Mouse (Mus musculus): Measurements from ENCODE around the gene Serpina12. TPM values are rescaled to one million over a fixed set of nuclear protein-coding genes. Genes with fewer than 3 reads are reported as not detected.

Gene Serpina12
- polyA plus RNA-seq (2015; fragmentation: Nextera tagmentation; extraction: Ambion mirVana): not detected in 2 replicates

DNA sequence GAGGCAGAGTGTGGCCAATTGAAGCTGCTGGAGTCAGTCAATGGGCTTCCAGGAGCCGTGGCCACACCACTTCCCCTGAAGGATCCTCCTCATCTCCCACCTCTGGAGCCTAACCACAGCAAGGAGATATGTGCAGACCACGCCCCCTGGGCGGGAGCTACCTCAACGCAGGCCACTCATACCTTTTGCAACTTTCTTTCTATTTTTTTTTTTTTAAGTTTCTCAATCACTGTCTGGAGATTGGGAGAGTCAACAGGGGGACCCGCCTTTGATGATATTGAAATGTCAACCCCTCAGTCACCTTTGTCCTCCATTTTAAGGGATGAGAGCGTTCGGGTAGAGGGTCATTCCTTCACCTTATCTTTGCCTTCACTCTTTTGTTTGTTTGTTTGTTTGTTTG, at the start of gene Serpina12:
Serpina12 (minus strand) TSS at position 101 of the 400 bp plus-strand sequence.
- H3K36me3 ChIP-seq: no peaks in the 10 kb centered on the region
- no peaks in the 10 kb centered on the region for H3K27me3 ChIP-seq
- 83% methylated on average over 7 of the region's 7 CpGs for WGBS
- no peak for ATAC-seq (replicated peaks; ENCODE audit: insufficient number of reproducible peaks, insufficient read depth, low FRiP score, low read depth)
- H3K9me3 ChIP-seq (replicated peaks): no peaks in the 10 kb centered on the region
- H3K9ac ChIP-seq: no peak within 1 kb of the TSS
- H3K4me1 ChIP-seq (replicated peaks): peaks cover 5% of the 10 kb centered on the region
- no peak within 1 kb of the TSS for H3K27ac ChIP-seq
- no peak within 1 kb of the TSS for H3K4me3 ChIP-seq
- no peak within 1 kb of the TSS for H3K4me2 ChIP-seq

DNA sequence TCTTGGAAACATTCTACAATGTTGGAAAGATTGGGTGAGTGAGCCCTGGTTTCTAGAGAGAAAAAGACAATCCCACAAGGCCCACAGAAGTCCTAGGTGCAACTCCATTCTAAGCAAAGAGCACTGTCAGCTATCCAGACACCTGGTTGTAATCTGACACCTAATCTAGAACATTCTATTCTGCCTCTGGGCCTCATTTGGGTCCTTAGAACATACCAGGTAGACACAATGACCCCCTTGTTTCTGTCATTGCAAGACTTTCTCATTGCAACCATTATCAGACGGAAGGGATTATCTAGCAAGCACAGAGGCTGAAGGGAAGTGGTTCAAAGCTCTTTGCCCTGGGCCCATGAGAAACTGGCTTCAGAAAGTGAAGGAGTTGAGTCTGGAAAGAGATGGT, 47.1 kb upstream of the Serpina12 start:
- Histone ChIP-seq H3K4me1 (replicated peaks) (no peaks in the 10 kb centered on the region), H3K4me3 (no peak overlapping the region), H3K4me2 (no peak overlapping the region), H3K27me3 (no peaks in the 10 kb centered on the region), H3K36me3 (no peaks in the 10 kb centered on the region), H3K27ac (no peak overlapping the region), H3K9ac (no peak overlapping the region), H3K9me3 (replicated peaks) (no peaks in the 10 kb centered on the region)
- ATAC-seq (replicated peaks; ENCODE audit: insufficient number of reproducible peaks, insufficient read depth, low FRiP score, low read depth): no peak
- WGBS: 78% methylated on average over 1 of the region's 1 CpGs

GRCm38 (mm10) chr12:104090119-104090518, 45.9 kb upstream of the Serpina12 start:
- Histone ChIP-seq H3K9me3 (replicated peaks) (no peaks in the 10 kb centered on the region), H3K4me1 (replicated peaks) (no peaks in the 10 kb centered on the region), H3K9ac (no peak overlapping the region), H3K27ac (no peak overlapping the region), H3K4me3 (no peak overlapping the region), H3K36me3 (no peaks in the 10 kb centered on the region), H3K27me3 (no peaks in the 10 kb centered on the region), H3K4me2 (no peak overlapping the region)
- no peak for ATAC-seq (replicated peaks; ENCODE audit: insufficient number of reproducible peaks, insufficient read depth, low FRiP score, low read depth)
- 79% methylated on average over 2 of the region's 2 CpGs for WGBS

DNA sequence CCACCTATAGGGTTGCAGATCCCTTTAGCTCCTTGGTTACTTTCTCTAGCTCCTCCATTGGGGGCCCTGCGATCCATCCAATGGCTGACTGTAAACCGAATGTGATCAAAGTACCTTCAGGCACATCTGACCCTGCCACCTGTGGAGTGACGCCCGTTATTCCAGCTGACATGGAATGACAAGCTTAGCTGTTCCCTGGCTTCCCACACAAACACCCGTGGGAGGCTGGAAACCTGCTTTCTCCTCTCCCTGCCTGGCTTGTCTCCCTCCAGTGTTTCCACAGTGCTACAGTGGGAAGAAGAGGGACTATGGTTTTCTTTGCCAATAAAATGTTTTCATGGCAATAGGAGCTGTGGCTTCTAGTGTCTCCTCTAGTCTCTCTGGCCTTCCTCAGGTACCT, 28.0 kb upstream of the Serpina12 start:
- Histone ChIP-seq H3K27me3 (peaks cover 2% of the 10 kb centered on the region), H3K9me3 (replicated peaks) (no peaks in the 10 kb centered on the region), H3K4me2 (no peak overlapping the region), H3K27ac (no peak overlapping the region), H3K4me3 (no peak overlapping the region), H3K9ac (no peak overlapping the region), H3K36me3 (no peaks in the 10 kb centered on the region), H3K4me1 (replicated peaks) (no peaks in the 10 kb centered on the region)
- no peak for ATAC-seq (replicated peaks; ENCODE audit: insufficient number of reproducible peaks, insufficient read depth, low FRiP score, low read depth)
- WGBS: 51% methylated on average over 5 of the region's 5 CpGs

DNA sequence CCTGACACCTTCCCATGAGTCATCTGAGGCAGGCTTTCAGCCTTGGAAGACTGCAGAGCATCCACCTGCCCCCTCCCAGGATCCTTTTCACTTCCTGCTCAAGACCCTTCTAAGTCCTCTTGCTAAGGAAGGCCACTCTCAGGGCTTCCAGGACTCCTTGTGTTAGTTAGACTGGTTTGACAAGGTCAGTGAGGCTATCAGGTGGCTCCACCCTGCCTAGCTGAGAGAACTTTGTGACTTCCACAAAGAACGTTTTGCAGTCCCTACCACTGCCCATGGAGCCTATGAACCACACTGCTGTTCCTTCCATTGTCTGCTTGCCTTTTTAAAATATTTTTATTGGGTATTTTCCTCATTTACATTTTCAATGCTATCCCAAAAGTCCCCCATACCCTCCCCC, 27.5 kb upstream of the Serpina12 start:
- H3K9me3 ChIP-seq (replicated peaks): no peaks in the 10 kb centered on the region
- no peak for ATAC-seq (replicated peaks; ENCODE audit: insufficient number of reproducible peaks, insufficient read depth, low FRiP score, low read depth)
- H3K36me3 ChIP-seq: no peaks in the 10 kb centered on the region
- no peaks in the 10 kb centered on the region for H3K4me1 ChIP-seq (replicated peaks)
- no peak overlapping the region for H3K4me2 ChIP-seq
- 19% methylated on average over 1 of the region's 1 CpGs for WGBS
- H3K27ac ChIP-seq: no peak overlapping the region
- peaks cover 2% of the 10 kb centered on the region for H3K27me3 ChIP-seq
- H3K9ac ChIP-seq: no peak overlapping the region
- H3K4me3 ChIP-seq: no peak overlapping the region

GRCm38 (mm10) chr12:104069620-104070019, 25.4 kb upstream of the Serpina12 start:
- H3K4me2 ChIP-seq: no peak overlapping the region
- no peak; the same call in 1 of the 2 replicates for ATAC-seq (replicated peaks; ENCODE audit: insufficient number of reproducible peaks, insufficient read depth, low FRiP score, low read depth)
- 6% methylated on average over 2 of the region's 2 CpGs for WGBS

GRCm38 (mm10) chr12:104067549-104067948, 23.3 kb upstream of the Serpina12 start:
- H3K9ac ChIP-seq: no peak overlapping the region
- peak overlapping the region; percentile 43 for H3K4me2 ChIP-seq
- peak overlapping the region; percentile 33 for H3K4me3 ChIP-seq
- peaks cover 2% of the 10 kb centered on the region; the same call in 1 of the 2 replicates for H3K27me3 ChIP-seq
- 0 out of 2 replicates have a peak overlapping the region, but pooled peaks have one; percentile 20 for H3K27ac ChIP-seq
- H3K36me3 ChIP-seq: no peaks in the 10 kb centered on the region
- no peaks in the 10 kb centered on the region for H3K4me1 ChIP-seq (replicated peaks)
- no peak for ATAC-seq (replicated peaks; ENCODE audit: insufficient number of reproducible peaks, insufficient read depth, low FRiP score, low read depth)
- WGBS: 26% methylated on average over 4 of the region's 4 CpGs
- H3K9me3 ChIP-seq (replicated peaks): no peaks in the 10 kb centered on the region

More at GRCm38 (mm10) chr12:104069620-104070019, 25.4 kb upstream of the Serpina12 start:
- H3K9ac ChIP-seq: no peak overlapping the region
- H3K4me1 ChIP-seq (replicated peaks): no peaks in the 10 kb centered on the region
- no peak overlapping the region for H3K4me3 ChIP-seq
- peaks cover 2% of the 10 kb centered on the region for H3K27me3 ChIP-seq
- H3K27ac ChIP-seq: no peak overlapping the region
- H3K36me3 ChIP-seq: no peaks in the 10 kb centered on the region
- H3K9me3 ChIP-seq (replicated peaks): no peaks in the 10 kb centered on the region

- no peak for ATAC-seq (replicated peaks; ENCODE audit: insufficient number of reproducible peaks, insufficient read depth, low FRiP score, low read depth)
- no peak overlapping the region for H3K9ac ChIP-seq
- 23% methylated on average over 8 of the region's 8 CpGs for WGBS
These were observed 22.0 kb upstream of the Serpina12 start for GRCm38 (mm10) chr12:104066241-104066640.

DNA sequence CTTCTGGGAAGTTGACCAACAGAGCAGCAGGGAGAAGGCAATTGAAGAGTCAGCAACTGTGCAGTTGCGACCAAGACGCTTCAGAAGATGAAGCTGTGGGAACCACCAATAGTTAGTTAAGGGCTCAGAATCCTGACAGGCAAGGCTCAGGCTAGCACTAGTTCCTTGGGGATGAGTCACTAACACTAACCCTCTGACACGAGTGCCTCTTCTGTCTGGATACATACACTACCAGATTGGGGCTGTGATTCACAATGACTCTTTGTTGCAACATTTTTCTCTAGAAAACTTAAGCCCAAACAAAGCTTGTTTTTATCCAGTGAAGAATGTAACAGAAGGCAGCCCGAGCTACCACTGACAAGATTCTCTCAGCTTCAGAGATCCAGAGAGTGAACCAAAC, 20.8 kb upstream of the Serpina12 start:
- no peaks in the 10 kb centered on the region for H3K36me3 ChIP-seq
- no peak overlapping the region for H3K27ac ChIP-seq
- peaks cover 9% of the 10 kb centered on the region for H3K27me3 ChIP-seq
- H3K4me2 ChIP-seq: no peak overlapping the region
- no peaks in the 10 kb centered on the region for H3K9me3 ChIP-seq (replicated peaks)
- 70% methylated on average over 4 of the region's 4 CpGs for WGBS
- no peak overlapping the region for H3K9ac ChIP-seq
- no peak for ATAC-seq (replicated peaks; ENCODE audit: insufficient number of reproducible peaks, insufficient read depth, low FRiP score, low read depth)
- no peaks in the 10 kb centered on the region for H3K4me1 ChIP-seq (replicated peaks)
- H3K4me3 ChIP-seq: no peak overlapping the region

More at GRCm38 (mm10) chr12:104066241-104066640, 22.0 kb upstream of the Serpina12 start:
- no peaks in the 10 kb centered on the region for H3K36me3 ChIP-seq
- H3K27me3 ChIP-seq: peaks cover 4% of the 10 kb centered on the region; the same call in 1 of the 2 replicates
- H3K4me3 ChIP-seq: no peak overlapping the region
- H3K27ac ChIP-seq: no peak overlapping the region
- no peaks in the 10 kb centered on the region for H3K4me1 ChIP-seq (replicated peaks)
- H3K9me3 ChIP-seq (replicated peaks): no peaks in the 10 kb centered on the region
- H3K4me2 ChIP-seq: no peak overlapping the region

- H3K36me3 ChIP-seq: no peaks in the 10 kb centered on the region
- ATAC-seq (replicated peaks; ENCODE audit: insufficient number of reproducible peaks, insufficient read depth, low FRiP score, low read depth): no peak
- WGBS: 55% methylated on average over 4 of the region's 4 CpGs
These were observed 20.3 kb upstream of the Serpina12 start for GRCm38 (mm10) chr12:104064532-104064931.

DNA sequence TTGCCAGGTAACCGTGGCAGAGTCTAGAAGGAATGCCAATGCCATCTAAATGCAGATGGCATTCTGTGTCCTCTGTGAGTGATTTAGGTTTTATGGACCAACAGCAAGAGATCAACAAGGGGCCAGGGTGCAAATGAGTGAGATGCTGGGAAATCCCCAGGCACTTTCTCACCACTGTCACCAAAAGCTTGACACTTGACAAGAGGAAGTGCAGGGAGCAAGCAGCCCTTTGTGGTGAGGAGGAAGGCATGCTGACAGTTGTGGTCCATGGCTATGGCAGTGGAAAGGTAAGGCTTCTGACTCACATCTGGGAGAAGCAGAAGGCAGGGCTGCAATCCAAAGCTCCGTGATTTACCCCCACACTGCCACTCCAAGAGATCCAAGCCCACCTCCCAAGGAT, 17.6 kb upstream of the Serpina12 start:
- Histone ChIP-seq H3K9me3 (replicated peaks) (no peaks in the 10 kb centered on the region), H3K4me1 (replicated peaks) (peaks cover 7% of the 10 kb centered on the region), H3K4me2 (no peak overlapping the region), H3K27ac (no peak overlapping the region), H3K27me3 (peaks cover 17% of the 10 kb centered on the region), H3K9ac (no peak overlapping the region), H3K36me3 (no peaks in the 10 kb centered on the region), H3K4me3 (no peak overlapping the region)
- ATAC-seq (replicated peaks; ENCODE audit: insufficient number of reproducible peaks, insufficient read depth, low FRiP score, low read depth): no peak
- 35% methylated on average over 2 of the region's 2 CpGs for WGBS

More at GRCm38 (mm10) chr12:104064532-104064931, 20.3 kb upstream of the Serpina12 start:
- H3K27me3 ChIP-seq: peaks cover 9% of the 10 kb centered on the region
- no peaks in the 10 kb centered on the region for H3K4me1 ChIP-seq (replicated peaks)
- H3K9ac ChIP-seq: no peak overlapping the region
- H3K9me3 ChIP-seq (replicated peaks): no peaks in the 10 kb centered on the region
- H3K27ac ChIP-seq: no peak overlapping the region
- no peak overlapping the region for H3K4me2 ChIP-seq
- H3K4me3 ChIP-seq: no peak overlapping the region

- Histone ChIP-seq H3K4me1 (replicated peaks) (peaks cover 11% of the 10 kb centered on the region), H3K9ac (no peak overlapping the region), H3K27ac (no peak overlapping the region), H3K9me3 (replicated peaks) (no peaks in the 10 kb centered on the region), H3K4me2 (no peak overlapping the region), H3K36me3 (no peaks in the 10 kb centered on the region), H3K4me3 (no peak overlapping the region), H3K27me3 (peaks cover 22% of the 10 kb centered on the region)
- no peak for ATAC-seq (replicated peaks; ENCODE audit: insufficient number of reproducible peaks, insufficient read depth, low FRiP score, low read depth)
- WGBS: 54% methylated on average over 6 of the region's 6 CpGs
These were observed 15.9 kb upstream of the Serpina12 start for GRCm38 (mm10) chr12:104060126-104060525.

Data from heart, embryonic 15.5 days (tissue).